Mouse (Mus musculus) liver, embryonic 15.5 days (tissue): Measurements from ENCODE around the gene Lrrc2. TPM values are rescaled to one million over a fixed set of nuclear protein-coding genes. Genes with fewer than 3 reads are reported as not detected.

ENCODE experiments used
- ATAC-seq: fragments of 200-750 bp; cut with Nextera tagmentation; 2 replicates; pipeline ENCODE4 v1.8.0; 2017; ENCODE audit warnings: moderate number of reproducible peaks, mild to moderate bottlenecking, moderate library complexity; ENCODE audit not compliant: insufficient read depth
- H3K27ac ChIP-seq: fragments of 300-500 bp; sonication (generic); replicated peaks from 2 replicates; pipeline ENCODE4 v1.5.1; 2015; ENCODE audit warnings: mild to moderate bottlenecking, inconsistent platforms
- H3K27me3 ChIP-seq: fragments of 300-500 bp; sonication (generic); 2 replicates; pipeline ENCODE4 v1.6.1; 2015; ENCODE audit warnings: mild to moderate bottlenecking, inconsistent platforms
- H3K36me3 ChIP-seq: fragments of 300-500 bp; sonication (generic); replicated peaks from 2 replicates; pipeline ENCODE4 v1.6.1; 2015; ENCODE audit warnings: moderate library complexity, mild to moderate bottlenecking, inconsistent platforms
- H3K4me1 ChIP-seq: fragments of 300-500 bp; sonication (generic); replicated peaks from 2 replicates; pipeline ENCODE4 v1.6.1; 2015; ENCODE audit warnings: inconsistent platforms
- H3K4me2 ChIP-seq: fragments of 300-500 bp; sonication (generic); 2 replicates; pipeline ENCODE4 v1.6.1; 2015; ENCODE audit warnings: moderate library complexity, mild to moderate bottlenecking, inconsistent platforms
- H3K4me3 ChIP-seq: fragments of 300-500 bp; sonication (generic); replicated peaks from 2 replicates; pipeline ENCODE4 v1.5.1; 2015; ENCODE audit warnings: mild to moderate bottlenecking, inconsistent platforms
- H3K9ac ChIP-seq: fragments of 300-500 bp; sonication (generic); 2 replicates; pipeline ENCODE4 v1.6.1; 2015; ENCODE audit warnings: moderate library complexity, mild to moderate bottlenecking, inconsistent platforms
- H3K9me3 ChIP-seq: fragments of 300-500 bp; sonication (generic); replicated peaks from 2 replicates; pipeline ENCODE4 v1.6.1; 2016; ENCODE audit warnings: inconsistent platforms
- WGBS: fragments of 180-500 bp; shearing (Covaris S2); methylation state at CpG from one replicate; pipeline ENCODE4 v1.1.7; 2015; ENCODE audit warnings: mixed read lengths; ENCODE audit not compliant: insufficient replicate concordance; 5-methylcytosine and 5-hydroxymethylcytosine counted together
- polyA plus RNA-seq: library from polyadenylated mRNA; unstranded; fragments of >200 nt; fragmentation: Nextera tagmentation; extraction: Ambion mirVana; gene quantifications from 2 replicates; pipeline ENCODE4 v1.2.1, GENCODE M21; 2015

Gene Lrrc2
- polyA plus RNA-seq, 1 experiment from 2014 or later: 0.07 TPM

GRCm38 (mm10) chr9:110948813-110949310 lies 2.5 kb upstream of the Lrrc2 start:
- WGBS: 40% methylated on average over 8 of the region's 8 CpGs
- Histone ChIP-seq H3K4me3 (no peak overlapping the region), H3K4me1 (peaks cover 3% of the 10 kb centered on the region; the same call in 1 of the 2 replicates), H3K9ac (no peak overlapping the region), H3K4me2 (no peak overlapping the region), H3K27ac (no peak overlapping the region), H3K27me3 (peaks cover 56% of the 10 kb centered on the region), H3K9me3 (no peaks in the 10 kb centered on the region), H3K36me3 (no peaks in the 10 kb centered on the region)
- ATAC-seq: no peak

DNA sequence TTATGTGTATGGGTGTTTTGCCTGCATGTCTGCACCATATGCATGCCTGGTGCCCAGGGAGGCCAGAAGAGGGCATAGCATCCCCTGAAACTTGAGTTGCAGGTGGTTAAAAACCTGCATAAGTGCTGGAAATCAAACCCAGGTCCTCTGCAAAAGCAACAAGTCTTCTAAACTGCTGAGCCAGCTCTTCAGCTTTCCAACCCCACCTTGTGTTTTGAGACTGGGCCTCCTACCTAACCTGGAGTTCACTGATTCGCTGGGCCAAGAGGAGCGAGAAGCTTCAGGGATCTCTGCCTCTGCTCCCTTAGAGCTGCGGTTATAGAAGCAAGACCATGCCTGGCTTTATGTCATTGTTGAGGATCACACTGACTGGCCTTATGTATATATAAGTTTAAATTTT lies 1.2 kb upstream of the Lrrc2 start:
- H3K4me2 ChIP-seq: no peak overlapping the region
- H3K9me3 ChIP-seq: no peaks in the 10 kb centered on the region

GRCm38 (mm10) chr9:110951866-110952265 lies 521 bp downstream of the Lrrc2 start:
- H3K27me3 ChIP-seq: peaks cover 47% of the 10 kb centered on the region
- H3K4me2 ChIP-seq: no peak overlapping the region
- no peaks in the 10 kb centered on the region for H3K9me3 ChIP-seq
- H3K27ac ChIP-seq: no peak overlapping the region
- peaks cover 3% of the 10 kb centered on the region; the same call in 1 of the 2 replicates for H3K4me1 ChIP-seq
- no peak overlapping the region for H3K9ac ChIP-seq
- H3K4me3 ChIP-seq: no peak overlapping the region
- 73% methylated on average over 13 of the region's 13 CpGs for WGBS
- no peaks in the 10 kb centered on the region for H3K36me3 ChIP-seq
- ATAC-seq: no peak

More for the DNA sequence above, 1.2 kb upstream of the Lrrc2 start:
- H3K4me3 ChIP-seq: no peak overlapping the region
- H3K4me1 ChIP-seq: peaks cover 3% of the 10 kb centered on the region; the same call in 1 of the 2 replicates
- no peak overlapping the region for H3K27ac ChIP-seq
- H3K9ac ChIP-seq: no peak overlapping the region
- no peaks in the 10 kb centered on the region for H3K36me3 ChIP-seq
- WGBS: 72% methylated on average over 3 of the region's 3 CpGs
- peaks cover 56% of the 10 kb centered on the region for H3K27me3 ChIP-seq
- no peak for ATAC-seq

DNA sequence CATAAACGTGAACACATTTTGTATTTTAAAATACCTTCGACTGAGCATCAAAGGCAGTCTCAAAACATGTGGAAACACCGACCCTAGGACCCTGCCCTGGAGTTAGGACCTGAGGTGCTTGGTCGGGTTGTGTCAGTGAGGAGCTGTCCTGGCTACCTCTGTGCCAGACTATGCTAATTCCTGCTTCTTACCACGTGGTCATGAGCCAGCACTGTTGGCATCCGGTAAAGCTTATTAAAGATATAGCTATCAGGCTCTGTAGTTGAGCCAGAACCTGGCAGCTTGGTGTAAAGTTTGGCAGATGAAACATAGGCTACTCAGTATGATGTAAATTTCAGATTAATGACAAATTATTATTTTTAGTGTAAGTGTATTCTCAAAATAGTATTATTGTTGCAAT lies 1.1 kb downstream of the Lrrc2 start:
- Histone ChIP-seq H3K27ac (no peak overlapping the region), H3K9me3 (no peaks in the 10 kb centered on the region), H3K27me3 (peaks cover 42% of the 10 kb centered on the region), H3K36me3 (no peaks in the 10 kb centered on the region), H3K4me3 (no peak overlapping the region), H3K4me2 (no peak overlapping the region), H3K9ac (no peak overlapping the region), H3K4me1 (peaks cover 3% of the 10 kb centered on the region; the same call in 1 of the 2 replicates)
- WGBS: 32% methylated on average over 6 of the region's 6 CpGs
- ATAC-seq: no peak

DNA sequence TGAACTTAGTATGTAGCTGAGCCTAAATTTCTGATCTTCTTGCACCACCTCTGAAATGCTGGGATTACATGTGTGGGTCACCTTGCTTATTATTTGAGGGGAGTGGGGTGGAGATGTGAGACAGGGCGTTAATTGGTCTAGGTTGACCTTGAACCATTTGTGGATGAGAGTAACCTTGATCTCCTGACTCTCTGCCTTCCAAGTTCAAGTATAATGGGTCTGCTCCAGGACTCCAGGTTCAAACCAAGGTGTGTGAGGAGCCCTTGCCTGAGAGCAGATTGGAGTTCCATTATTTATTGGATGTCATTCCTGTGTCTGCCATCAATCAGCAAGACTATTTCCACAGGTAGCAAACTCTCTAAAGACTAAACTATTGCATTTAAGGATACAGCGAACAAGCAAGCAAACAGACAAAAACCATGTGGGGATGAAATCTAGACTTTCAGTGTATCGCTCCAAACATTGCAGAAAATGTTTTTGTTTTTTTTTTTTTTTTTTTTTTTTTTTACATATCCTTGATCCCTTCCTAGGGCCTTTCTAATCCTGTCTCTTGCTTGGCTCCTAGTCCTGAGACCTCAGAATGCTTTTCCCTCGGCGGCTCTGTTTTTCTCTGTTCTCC lies 1.7 kb downstream of the Lrrc2 start:
- no peaks in the 10 kb centered on the region for H3K9me3 ChIP-seq
- WGBS: 33% methylated on average over 5 of the region's 5 CpGs
- H3K4me3 ChIP-seq: peak overlapping the region; percentile 51
- no peak overlapping the region for H3K27ac ChIP-seq
- H3K27me3 ChIP-seq: peaks cover 35% of the 10 kb centered on the region
- no peak for ATAC-seq
- no peak overlapping the region for H3K9ac ChIP-seq
- H3K4me1 ChIP-seq: peaks cover 3% of the 10 kb centered on the region; the same call in 1 of the 2 replicates
- H3K36me3 ChIP-seq: no peaks in the 10 kb centered on the region
- H3K4me2 ChIP-seq: peak overlapping the region; percentile 68

GRCm38 (mm10) chr9:110953550-110954461 lies 2.5 kb downstream of the Lrrc2 start:
- Histone ChIP-seq H3K27ac (no peak overlapping the region), H3K27me3 (peaks cover 33% of the 10 kb centered on the region), H3K4me3 (peak overlapping the region; percentile 51), H3K36me3 (no peaks in the 10 kb centered on the region), H3K9ac (peak overlapping the region; percentile 25; the same call in 1 of the 2 replicates), H3K9me3 (no peaks in the 10 kb centered on the region), H3K4me1 (peaks cover 3% of the 10 kb centered on the region; the same call in 1 of the 2 replicates), H3K4me2 (peak overlapping the region; percentile 68)
- ATAC-seq: no peak; the same call in 1 of the 2 replicates
- whole genome bisulfite sequencing: 2% methylated on average over 44 of the region's 44 CpGs

DNA sequence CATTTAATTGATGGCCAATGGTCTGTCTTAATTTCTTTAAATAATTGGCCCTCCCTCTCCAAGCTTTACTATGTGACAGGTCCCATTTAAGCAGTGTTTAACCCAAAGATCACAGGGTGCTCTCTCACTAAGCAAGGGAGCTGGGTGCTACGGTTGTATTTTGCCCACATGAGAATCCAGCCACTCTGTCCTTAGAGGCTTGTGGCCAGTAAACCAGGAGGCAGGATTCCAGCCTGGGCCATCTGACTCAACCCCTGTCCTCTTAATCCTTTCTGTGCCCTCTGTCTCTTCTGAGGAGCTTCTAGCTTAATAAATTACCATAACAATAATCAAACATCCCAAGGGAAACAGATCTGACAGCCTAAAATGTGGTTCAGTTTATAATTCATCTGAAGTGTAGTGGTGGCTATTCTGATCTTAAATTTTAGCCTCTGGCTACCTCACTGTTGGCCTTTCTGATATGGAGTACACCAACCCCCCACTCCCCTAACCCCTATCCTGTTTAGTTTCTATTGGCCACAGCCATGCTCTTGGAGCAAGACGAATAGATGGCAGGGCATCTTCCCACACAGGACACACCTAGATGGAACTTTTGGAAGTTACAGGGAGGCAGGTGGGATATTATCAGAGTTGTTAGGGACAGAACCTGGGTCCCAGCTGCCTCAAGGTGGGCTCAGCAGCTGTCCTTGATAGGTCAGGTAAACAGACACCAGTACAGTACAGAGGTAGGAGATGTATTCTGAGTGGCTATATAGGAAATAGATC lies 3.5 kb downstream of the Lrrc2 start:
- 42% methylated on average over 2 of the region's 2 CpGs for WGBS
- Histone ChIP-seq H3K9me3 (no peaks in the 10 kb centered on the region), H3K27ac (no peak overlapping the region), H3K4me1 (peaks cover 3% of the 10 kb centered on the region; the same call in 1 of the 2 replicates), H3K36me3 (no peaks in the 10 kb centered on the region), H3K9ac (no peak overlapping the region), H3K27me3 (peaks cover 33% of the 10 kb centered on the region), H3K4me2 (no peak overlapping the region), H3K4me3 (no peak overlapping the region)
- no peak for ATAC-seq

- Histone ChIP-seq H3K4me1 (peaks cover 3% of the 10 kb centered on the region; the same call in 1 of the 2 replicates), H3K4me3 (no peak overlapping the region), H3K27me3 (peaks cover 33% of the 10 kb centered on the region), H3K27ac (no peak overlapping the region), H3K36me3 (no peaks in the 10 kb centered on the region), H3K4me2 (no peak overlapping the region), H3K9me3 (no peaks in the 10 kb centered on the region), H3K9ac (no peak overlapping the region)
- 53% methylated on average over 6 of the region's 6 CpGs for WGBS
- no peak for ATAC-seq
These were observed 4.6 kb downstream of the Lrrc2 start for GRCm38 (mm10) chr9:110955962-110956361.

- Histone ChIP-seq H3K27ac (no peak overlapping the region), H3K9me3 (no peaks in the 10 kb centered on the region), H3K4me1 (no peaks in the 10 kb centered on the region), H3K4me3 (no peak overlapping the region), H3K4me2 (no peak overlapping the region), H3K36me3 (no peaks in the 10 kb centered on the region), H3K27me3 (peaks cover 13% of the 10 kb centered on the region; the same call in 1 of the 2 replicates), H3K9ac (no peak overlapping the region)
- ATAC-seq: no peak
- WGBS: 56% methylated on average over 5 of the region's 5 CpGs
These were observed 8.3 kb downstream of the Lrrc2 start for GRCm38 (mm10) chr9:110959669-110960068.

GRCm38 (mm10) chr9:110960230-110961149 lies 9.1 kb downstream of the Lrrc2 start:
- 68% methylated on average over 13 of the region's 13 CpGs for WGBS
- no peak overlapping the region for H3K4me2 ChIP-seq
- ATAC-seq: no peak

More at GRCm38 (mm10) chr9:110960230-110961149, 9.1 kb downstream of the Lrrc2 start:
- H3K27me3 ChIP-seq: peaks cover 5% of the 10 kb centered on the region; the same call in 1 of the 2 replicates
- H3K36me3 ChIP-seq: no peaks in the 10 kb centered on the region
- no peaks in the 10 kb centered on the region for H3K9me3 ChIP-seq
- H3K27ac ChIP-seq: no peak overlapping the region
- no peaks in the 10 kb centered on the region for H3K4me1 ChIP-seq
- no peak overlapping the region for H3K4me3 ChIP-seq
- no peak overlapping the region for H3K9ac ChIP-seq
